Mouse (Mus musculus): ENCODE measurements around the gene Adam11.

- TF ChIP-seq CTCF (IDR thresholded peaks at IDR 0.05; ENCODE audit: low read depth, low read length) (no peak), POLR2A (IDR thresholded peaks at IDR 0.05; ENCODE audit: extremely low read depth, insufficient read depth, low read length) (no peak)
Observed at GRCm38 (mm10) chr11:102780271-102780985, 19.2 kb downstream of the Adam11 start.

Data from liver, adult 2 months (tissue).